Mouse (Mus musculus): ENCODE data around the gene Ipmk. TPM values are rescaled to one million over a fixed set of nuclear protein-coding genes. Genes with fewer than 3 reads are reported as not detected.

Gene Ipmk
- polyA plus RNA-seq, 1 experiment: 9.8 TPM

GRCm38 (mm10) chr10:71348637-71349280 is 1.2 kb downstream of the Ipmk start:
- 16% methylated on average over 16 of the region's 16 CpGs for WGBS
- H3K36me3 ChIP-seq (ENCODE audit: control insufficient read depth, insufficient read depth, low read length): no peaks in the 10 kb centered on the region
- no peak overlapping the region for H3K27ac ChIP-seq (ENCODE audit: control insufficient read depth, insufficient read depth, low read length)
- H3K4me1 ChIP-seq (replicated peaks; ENCODE audit: control insufficient read depth, insufficient read depth, low read length): peaks cover 20% of the 10 kb centered on the region
- TF ChIP-seq CTCF (IDR thresholded peaks at IDR 0.05; ENCODE audit: borderline replicate concordance, control insufficient read depth, extremely low read depth, insufficient read depth, low read length, poor library complexity) (no peak), POLR2A (IDR thresholded peaks at IDR 0.05; ENCODE audit: control insufficient read depth, extremely low read depth, insufficient read depth, low read length, poor library complexity) (no peak)
- DNase-seq: no peak
- H3K27me3 ChIP-seq (ENCODE audit: control insufficient read depth, insufficient read depth, low read length): no peaks in the 10 kb centered on the region
- peak overlapping the region; percentile 68 for H3K4me3 ChIP-seq (ENCODE audit: control insufficient read depth, insufficient read depth, low read length)

- WGBS: 91% methylated on average over 1 of the region's 1 CpGs
- H3K27me3 ChIP-seq (ENCODE audit: control insufficient read depth, insufficient read depth, low read length): no peaks in the 10 kb centered on the region
- TF ChIP-seq CTCF (IDR thresholded peaks at IDR 0.05; ENCODE audit: borderline replicate concordance, control insufficient read depth, extremely low read depth, insufficient read depth, low read length, poor library complexity) (no peak), POLR2A (IDR thresholded peaks at IDR 0.05; ENCODE audit: control insufficient read depth, extremely low read depth, insufficient read depth, low read length, poor library complexity) (no peak)
- peaks cover 19% of the 10 kb centered on the region for H3K4me1 ChIP-seq (replicated peaks; ENCODE audit: control insufficient read depth, insufficient read depth, low read length)
- H3K4me3 ChIP-seq (ENCODE audit: control insufficient read depth, insufficient read depth, low read length): no peak overlapping the region
- no peak for DNase-seq
- no peaks in the 10 kb centered on the region for H3K36me3 ChIP-seq (ENCODE audit: control insufficient read depth, insufficient read depth, low read length)
- no peak overlapping the region for H3K27ac ChIP-seq (ENCODE audit: control insufficient read depth, insufficient read depth, low read length)
Observed at GRCm38 (mm10) chr10:71349290-71349689, 1.7 kb downstream of the Ipmk start.

GRCm38 (mm10) chr10:71351301-71351700 is 3.7 kb downstream of the Ipmk start:
- no peak overlapping the region for H3K27ac ChIP-seq (ENCODE audit: control insufficient read depth, insufficient read depth, low read length)
- H3K27me3 ChIP-seq (ENCODE audit: control insufficient read depth, insufficient read depth, low read length): no peaks in the 10 kb centered on the region
- WGBS: 98% methylated on average over 7 of the region's 7 CpGs
- no peak overlapping the region for H3K4me3 ChIP-seq (ENCODE audit: control insufficient read depth, insufficient read depth, low read length)
- H3K4me1 ChIP-seq (replicated peaks; ENCODE audit: control insufficient read depth, insufficient read depth, low read length): peaks cover 14% of the 10 kb centered on the region
- TF ChIP-seq POLR2A (IDR thresholded peaks at IDR 0.05; ENCODE audit: control insufficient read depth, extremely low read depth, insufficient read depth, low read length, poor library complexity): no peak
- no peak for TF ChIP-seq CTCF (IDR thresholded peaks at IDR 0.05; ENCODE audit: borderline replicate concordance, control insufficient read depth, extremely low read depth, insufficient read depth, low read length, poor library complexity)
- H3K36me3 ChIP-seq (ENCODE audit: control insufficient read depth, insufficient read depth, low read length): no peaks in the 10 kb centered on the region
- DNase-seq: no peak

- TF ChIP-seq CTCF (IDR thresholded peaks at IDR 0.05; ENCODE audit: borderline replicate concordance, control insufficient read depth, extremely low read depth, insufficient read depth, low read length, poor library complexity) (no peak), POLR2A (IDR thresholded peaks at IDR 0.05; ENCODE audit: control insufficient read depth, extremely low read depth, insufficient read depth, low read length, poor library complexity) (no peak)
- no peak for DNase-seq
- WGBS: 92% methylated on average over 9 of the region's 9 CpGs
- H3K27ac ChIP-seq (ENCODE audit: control insufficient read depth, insufficient read depth, low read length): no peak overlapping the region
- H3K4me1 ChIP-seq (replicated peaks; ENCODE audit: control insufficient read depth, insufficient read depth, low read length): peaks cover 2% of the 10 kb centered on the region
- H3K4me3 ChIP-seq (ENCODE audit: control insufficient read depth, insufficient read depth, low read length): no peak overlapping the region
- H3K36me3 ChIP-seq (ENCODE audit: control insufficient read depth, insufficient read depth, low read length): no peaks in the 10 kb centered on the region
- H3K27me3 ChIP-seq (ENCODE audit: control insufficient read depth, insufficient read depth, low read length): no peaks in the 10 kb centered on the region
Observed at GRCm38 (mm10) chr10:71353850-71354249, 6.3 kb downstream of the Ipmk start.

DNA sequence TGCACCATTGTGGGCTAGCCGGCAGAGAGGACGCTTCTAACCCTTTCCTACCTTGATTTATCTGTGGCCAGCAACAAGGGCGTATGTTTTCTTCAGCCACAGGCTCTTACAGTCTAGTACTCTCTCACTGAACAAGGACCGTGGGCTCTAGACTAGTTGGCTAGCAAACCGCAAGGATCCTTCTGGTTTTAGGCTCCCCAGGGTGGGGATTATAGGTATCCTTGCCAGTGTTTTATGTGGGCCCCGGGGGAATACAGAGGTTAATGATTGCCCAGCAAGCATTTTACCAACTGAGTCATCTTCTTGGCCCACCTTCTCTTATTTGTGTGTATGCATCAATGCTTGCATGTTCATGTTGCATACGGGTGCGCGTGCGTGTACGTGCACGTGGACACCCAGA is 7.4 kb downstream of the Ipmk start:
- Histone ChIP-seq H3K27me3 (ENCODE audit: control insufficient read depth, insufficient read depth, low read length) (no peaks in the 10 kb centered on the region), H3K36me3 (ENCODE audit: control insufficient read depth, insufficient read depth, low read length) (no peaks in the 10 kb centered on the region), H3K4me3 (ENCODE audit: control insufficient read depth, insufficient read depth, low read length) (no peak overlapping the region), H3K27ac (ENCODE audit: control insufficient read depth, insufficient read depth, low read length) (no peak overlapping the region), H3K4me1 (replicated peaks; ENCODE audit: control insufficient read depth, insufficient read depth, low read length) (peaks cover 2% of the 10 kb centered on the region; the same call in 1 of the 2 replicates)
- 97% methylated on average over 12 of the region's 12 CpGs for WGBS
- DNase-seq: no peak
- TF ChIP-seq CTCF (IDR thresholded peaks at IDR 0.05; ENCODE audit: borderline replicate concordance, control insufficient read depth, extremely low read depth, insufficient read depth, low read length, poor library complexity) (no peak), POLR2A (IDR thresholded peaks at IDR 0.05; ENCODE audit: control insufficient read depth, extremely low read depth, insufficient read depth, low read length, poor library complexity) (no peak)

GRCm38 (mm10) chr10:71361044-71361443 is 13.5 kb downstream of the Ipmk start:
- H3K27ac ChIP-seq (ENCODE audit: control insufficient read depth, insufficient read depth, low read length): no peak overlapping the region
- no peaks in the 10 kb centered on the region for H3K27me3 ChIP-seq (ENCODE audit: control insufficient read depth, insufficient read depth, low read length)
- no peak for DNase-seq
- no peak for TF ChIP-seq CTCF (IDR thresholded peaks at IDR 0.05; ENCODE audit: borderline replicate concordance, control insufficient read depth, extremely low read depth, insufficient read depth, low read length, poor library complexity)
- TF ChIP-seq POLR2A (IDR thresholded peaks at IDR 0.05; ENCODE audit: control insufficient read depth, extremely low read depth, insufficient read depth, low read length, poor library complexity): no peak
- H3K4me3 ChIP-seq (ENCODE audit: control insufficient read depth, insufficient read depth, low read length): no peak overlapping the region
- 0 out of 2 replicates have a peak, but pooled peaks cover 5% of the 10 kb centered on the region for H3K36me3 ChIP-seq (ENCODE audit: control insufficient read depth, insufficient read depth, low read length)
- WGBS: 94% methylated on average over 7 of the region's 7 CpGs
- H3K4me1 ChIP-seq (replicated peaks; ENCODE audit: control insufficient read depth, insufficient read depth, low read length): peaks cover 9% of the 10 kb centered on the region
